Mouse (Mus musculus) left cerebral cortex, postnatal 4 days (tissue): ENCODE results near the gene Rps6ka4. TPM values are rescaled to one million over a fixed set of nuclear protein-coding genes. Genes with fewer than 3 reads are reported as not detected.

ENCODE experiments used
- DNase-seq: peaks from one replicate; pipeline ENCODE4 v3.0.0-alpha.2; 2022
- intact Hi-C: fragments of 180-260 bp; cut with DNase I; formaldehyde crosslinking; loops from one replicate; pipeline ENCODE4 v1.15.1; 2025
- total RNA-seq, 2 experiments: library from RNA; stranded (reverse); gene quantifications; 2 replicates each; pipeline ENCODE4 v1.2.3; 2021

Gene Rps6ka4
- total RNA-seq, 2 experiments from 2014 or later, result 22.5 to 23.5 TPM

DNA sequence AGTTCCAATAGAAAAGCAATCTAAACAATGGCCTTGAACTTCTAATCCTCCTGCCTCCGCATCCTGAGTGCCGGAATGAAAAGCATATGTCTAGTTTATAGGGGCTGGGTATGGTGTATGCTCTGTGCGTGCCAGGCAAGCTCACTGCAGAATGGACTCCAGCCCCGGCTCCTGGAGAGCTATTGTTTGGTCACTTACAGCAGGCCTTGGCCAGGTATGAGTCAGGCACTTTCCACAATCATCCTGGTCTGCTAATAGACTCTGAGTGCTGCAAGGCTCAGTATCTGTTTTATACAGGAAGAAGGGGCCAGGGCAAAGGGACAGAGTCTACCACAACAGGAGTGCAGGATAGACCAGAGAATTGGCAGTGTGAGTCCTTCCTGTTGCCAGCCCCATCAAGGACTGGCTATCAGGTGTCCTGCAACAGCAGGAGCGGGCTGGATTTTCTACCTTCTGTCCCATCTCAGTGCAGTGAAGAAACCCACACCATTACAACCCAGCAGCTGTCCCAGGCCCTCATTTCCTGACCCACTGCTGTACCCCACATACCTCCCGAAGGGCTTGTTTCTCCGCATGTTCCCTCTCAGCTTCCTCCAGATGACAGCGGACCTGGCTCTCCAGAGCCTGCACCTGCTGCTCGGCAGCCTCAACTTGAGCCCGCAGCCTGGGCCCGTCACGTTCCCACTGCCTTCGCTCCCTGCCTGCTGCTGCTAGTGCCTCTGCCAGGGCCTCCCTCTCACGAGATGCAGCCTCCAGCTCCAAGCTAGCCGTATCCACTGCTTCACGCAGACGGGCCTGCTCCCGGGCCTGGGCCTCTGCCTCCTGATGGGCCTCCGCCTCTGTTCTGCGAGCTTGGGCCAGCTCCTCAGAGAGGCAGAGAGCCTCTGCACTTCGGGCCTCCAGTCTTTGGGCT is 12.2 kb upstream of the Rps6ka4 start:
- intact Hi-C loops, result no loop called here
- DNase-seq, result no peak

DNA sequence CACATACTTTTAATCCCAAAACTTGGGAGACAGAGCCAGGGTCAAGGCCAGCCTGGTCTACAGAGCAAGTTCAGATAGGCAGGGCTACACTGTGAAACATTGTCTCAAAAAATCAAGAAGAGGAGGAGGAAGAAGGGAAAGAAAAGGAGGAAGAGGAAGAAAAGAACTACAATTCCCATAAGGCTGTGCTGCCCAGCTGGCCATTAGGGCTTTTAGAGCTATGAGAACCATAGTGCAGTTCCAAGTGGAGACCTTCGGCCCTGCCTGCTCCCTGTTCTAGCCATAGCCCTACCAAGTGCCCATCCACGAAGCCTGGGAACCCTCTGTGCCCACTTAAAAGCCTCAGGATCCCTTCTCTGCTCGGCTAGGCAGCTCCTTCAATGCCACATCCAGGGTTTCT is 11.1 kb upstream of the Rps6ka4 start:
- DNase-seq, result no peak
- intact Hi-C loops, result no loop called here

DNA sequence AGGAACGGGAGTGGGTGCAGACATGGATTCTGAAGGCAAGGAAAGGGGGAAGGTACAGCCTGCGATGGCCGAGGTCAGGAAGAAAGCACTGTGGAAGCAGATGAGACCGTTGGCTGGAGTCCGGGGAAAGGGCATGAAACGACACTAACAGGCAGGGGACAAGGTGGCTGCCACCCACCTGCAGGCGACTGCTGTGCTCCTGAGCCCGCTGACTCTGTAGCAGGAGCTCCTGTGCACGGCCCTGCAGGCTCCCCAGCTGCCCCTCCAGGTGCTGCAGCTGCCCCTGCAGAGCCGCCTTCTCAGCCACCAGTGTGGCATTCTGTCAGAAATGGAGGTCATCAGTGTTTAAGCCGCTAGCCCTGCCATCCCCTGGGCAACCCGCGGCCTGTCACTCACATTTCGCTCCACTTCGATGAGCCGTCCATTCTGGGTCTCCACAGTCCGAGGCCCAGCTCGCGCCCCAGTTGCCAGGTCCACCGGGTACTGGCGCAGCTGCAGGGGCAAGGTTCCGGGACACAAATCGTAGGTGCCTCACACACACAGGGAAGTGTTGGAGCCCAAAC is 9.2 kb upstream of the Rps6ka4 start:
- intact Hi-C loops, result no loop called here
- no peak for DNase-seq

DNA sequence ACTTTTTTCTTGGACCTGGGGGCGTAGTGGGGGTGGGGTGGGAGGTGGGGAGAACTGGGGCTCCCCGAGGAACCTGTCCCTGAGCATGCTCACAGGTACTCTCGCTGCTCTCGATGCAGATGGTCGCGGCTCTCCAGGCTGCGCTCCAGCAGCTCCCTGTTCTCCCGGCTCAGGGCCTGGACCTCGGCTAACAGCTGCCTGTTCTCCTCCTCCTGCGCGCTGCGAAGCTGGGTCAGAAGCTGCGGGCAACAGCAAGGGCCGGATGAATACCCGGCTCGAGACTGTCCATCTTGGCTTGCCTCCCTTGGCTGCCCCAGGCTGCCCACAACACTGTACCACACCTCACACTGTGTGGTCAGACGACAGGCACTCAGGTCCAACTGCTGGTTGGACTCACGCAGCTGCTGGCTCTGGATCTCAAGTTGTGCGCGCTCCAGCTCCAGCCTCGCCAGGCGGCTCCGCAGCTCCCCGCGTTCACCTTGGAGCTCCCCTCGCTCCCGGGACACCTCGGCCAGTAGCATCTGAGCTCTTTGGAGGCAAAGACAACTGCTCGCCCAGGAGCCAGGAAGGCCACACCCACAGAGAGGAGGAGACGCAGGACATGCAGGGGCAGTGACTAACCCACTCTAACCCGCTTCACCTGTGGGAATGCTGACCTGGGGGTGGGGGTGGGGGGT is 7.5 kb upstream of the Rps6ka4 start:
- no peak for DNase-seq
- intact Hi-C loops, result no loop called here

DNA sequence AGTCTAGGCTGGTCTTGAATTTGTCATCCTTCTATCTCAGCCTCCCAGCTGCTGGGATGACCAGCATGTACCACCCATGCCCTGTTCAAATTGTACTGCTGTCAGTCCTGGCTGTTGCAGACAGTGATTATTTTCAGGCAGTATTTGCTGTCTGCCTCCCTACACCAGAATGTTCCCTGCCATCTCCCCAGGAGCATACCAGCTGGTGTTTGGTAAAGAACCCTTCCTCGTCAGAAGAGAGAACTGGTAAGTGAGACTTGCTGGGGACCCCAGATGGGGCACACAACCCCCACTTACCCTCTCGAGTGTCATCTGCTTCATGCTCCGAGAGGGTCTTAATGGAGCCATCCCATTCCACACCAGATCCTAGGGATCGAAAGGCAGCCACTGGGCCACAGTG is 5.6 kb upstream of the Rps6ka4 start:
- DNase-seq, result no peak
- intact Hi-C loops, result no loop called here

DNA sequence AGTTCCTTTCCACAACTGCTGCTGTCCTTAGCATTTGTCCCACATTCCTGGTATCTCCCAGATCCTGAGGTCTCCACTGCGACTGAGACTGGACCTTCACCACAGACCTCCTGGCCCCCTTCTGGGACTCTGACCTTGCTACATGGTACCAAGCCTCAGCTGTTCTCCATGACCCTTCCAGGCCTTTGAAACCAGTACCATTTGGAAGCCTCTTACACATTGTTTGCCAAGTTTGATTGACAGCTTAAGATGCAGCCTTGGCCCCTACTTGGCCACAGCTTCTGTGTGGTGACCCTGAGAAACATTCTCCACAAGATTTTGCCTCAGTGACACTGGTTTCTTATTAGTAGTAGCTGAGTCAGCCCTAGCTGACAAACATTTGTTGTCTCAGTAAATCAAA is 1.9 kb upstream of the Rps6ka4 start:
- intact Hi-C loops, result no loop called here

DNA sequence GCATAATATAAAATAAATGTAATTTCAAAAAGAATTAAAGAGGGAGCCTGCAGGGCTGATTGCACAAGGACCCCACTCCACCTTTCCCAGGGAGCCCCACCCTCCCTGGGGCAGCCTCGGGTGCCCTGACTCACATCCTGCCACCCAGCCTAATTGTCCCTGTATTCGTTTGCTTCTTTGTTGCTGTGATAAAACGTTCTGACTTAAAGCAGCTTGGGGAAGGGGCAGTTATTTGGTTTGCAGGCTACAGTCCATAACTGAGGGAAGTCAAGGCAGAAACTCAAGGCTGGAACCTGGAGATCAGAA is 809 bp upstream of the Rps6ka4 start:
- no peak for DNase-seq
- intact Hi-C loops, result no loop called here

More for the DNA sequence above, 1.9 kb upstream of the Rps6ka4 start:
- no peak for DNase-seq

DNA sequence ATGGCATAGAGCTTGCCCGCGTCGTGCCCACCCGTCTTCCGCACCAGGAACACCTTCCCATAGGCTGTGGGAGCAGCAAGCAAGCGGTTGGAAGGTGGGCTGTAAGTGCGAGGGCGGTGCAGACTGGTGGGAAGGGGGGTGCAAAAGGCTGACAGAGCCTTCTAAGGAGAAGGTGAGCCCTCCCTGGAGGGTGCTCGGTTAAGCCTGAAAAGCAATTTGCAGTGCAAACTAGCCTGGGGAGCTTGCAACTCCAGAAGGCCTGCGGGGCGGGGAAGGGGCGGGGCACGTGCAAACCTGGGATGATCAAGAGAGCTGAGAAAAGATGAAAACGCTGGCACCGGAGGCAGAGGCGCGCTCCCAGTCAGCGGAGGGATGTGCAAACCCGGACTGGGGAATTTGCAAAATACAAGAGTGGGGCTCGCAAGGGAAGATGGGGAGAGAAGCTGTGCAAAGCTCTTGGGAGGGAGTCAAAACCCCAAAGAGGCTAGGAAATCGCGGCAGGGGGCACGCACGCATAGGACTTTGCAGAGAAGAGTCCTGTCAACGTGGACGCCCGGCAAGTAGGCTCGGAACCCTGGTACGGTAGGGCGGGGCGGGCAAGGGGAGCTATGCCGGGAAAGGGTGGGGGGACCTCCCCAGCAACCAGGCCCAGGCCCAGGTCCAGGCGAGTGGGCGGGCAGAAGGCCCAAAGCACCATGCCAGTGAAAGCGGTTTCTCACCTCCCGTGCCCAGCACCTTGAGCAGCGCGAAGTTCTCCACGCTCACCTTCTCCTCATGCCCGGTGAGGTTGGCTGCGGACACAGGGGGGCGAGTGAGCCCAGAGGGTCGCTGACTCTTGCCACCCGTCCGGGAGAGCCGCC is 591 bp downstream of the Rps6ka4 start:
- no peak for DNase-seq
- intact Hi-C loops, result no loop called here

DNA sequence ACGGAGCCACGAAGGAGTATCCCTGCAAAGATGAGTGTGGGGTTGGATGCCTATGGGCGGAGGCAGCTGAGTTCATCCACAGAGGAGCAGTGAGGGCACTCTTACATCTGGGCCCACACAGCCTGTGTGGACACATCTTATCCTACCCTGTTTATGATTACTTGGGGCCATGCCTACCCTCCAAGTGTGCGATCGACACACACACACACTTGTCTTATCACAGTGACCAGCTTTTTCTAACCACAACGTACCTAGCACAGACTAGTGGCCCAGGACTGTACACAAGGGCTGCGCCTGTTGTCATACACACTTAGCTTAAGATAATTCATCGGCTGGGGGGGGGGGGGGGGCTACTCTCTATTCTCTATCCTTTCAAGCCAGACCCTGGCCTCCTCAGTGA is 8.1 kb downstream of the Rps6ka4 start:
- intact Hi-C loops, result no loop called here
- no peak for DNase-seq

DNA sequence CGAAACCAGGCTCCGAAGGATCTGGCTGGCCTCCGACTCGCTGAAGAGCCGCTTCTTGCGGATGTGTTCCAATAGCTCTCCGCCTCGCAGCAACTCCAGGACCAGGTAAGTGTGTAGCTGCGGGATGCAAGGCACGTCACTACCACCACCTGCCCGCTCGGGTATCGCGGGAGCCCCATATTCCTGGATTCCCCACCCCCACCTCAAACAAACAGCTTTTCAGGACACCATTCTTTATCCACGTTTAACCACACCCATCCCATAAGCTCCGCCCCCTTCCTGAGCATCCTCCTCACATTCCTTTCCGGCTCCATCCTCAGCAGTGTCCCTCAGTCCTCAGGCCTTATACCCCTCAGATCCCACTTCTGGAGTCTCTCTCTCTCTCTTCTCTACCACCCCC is 9.1 kb downstream of the Rps6ka4 start:
- intact Hi-C loops, result no loop called here
- no peak for DNase-seq

DNA sequence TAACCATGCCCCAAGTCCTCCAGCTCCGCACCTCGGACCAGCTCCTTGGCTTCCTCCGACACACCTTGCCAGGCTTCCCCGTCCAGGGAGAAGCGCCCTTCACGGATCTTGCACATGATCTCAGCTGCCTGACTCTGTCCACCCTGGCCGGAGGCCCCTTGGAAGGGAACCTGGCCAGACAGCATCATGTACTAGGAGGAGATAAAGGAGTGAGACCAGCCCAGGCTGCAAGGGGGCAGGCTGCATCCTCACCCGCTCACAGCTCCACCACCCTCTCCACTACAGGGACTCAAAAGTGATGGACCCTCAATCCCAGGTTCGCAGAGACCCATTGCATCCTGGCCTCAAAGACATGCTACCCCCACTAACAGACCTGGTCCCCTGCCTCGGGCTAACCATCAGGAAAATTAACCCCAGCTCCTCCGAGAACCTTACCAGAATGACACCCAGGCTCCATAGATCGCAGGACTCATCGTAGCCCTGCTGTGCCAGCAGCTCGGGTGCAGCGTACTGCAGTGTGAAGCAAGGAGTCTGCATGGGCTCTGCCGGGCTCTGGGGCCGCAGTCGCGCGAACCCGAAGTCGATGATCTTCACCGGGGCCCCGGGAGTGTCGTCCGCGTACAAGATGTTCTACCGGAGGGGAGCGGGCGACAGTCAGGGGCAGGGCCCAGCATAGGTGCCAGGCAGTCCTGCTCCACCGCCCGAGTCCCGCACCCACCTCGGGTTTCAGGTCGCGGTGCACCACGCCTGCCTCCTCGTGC is 9.7 kb downstream of the Rps6ka4 start:
- intact Hi-C loops, result no loop called here
- no peak for DNase-seq

DNA sequence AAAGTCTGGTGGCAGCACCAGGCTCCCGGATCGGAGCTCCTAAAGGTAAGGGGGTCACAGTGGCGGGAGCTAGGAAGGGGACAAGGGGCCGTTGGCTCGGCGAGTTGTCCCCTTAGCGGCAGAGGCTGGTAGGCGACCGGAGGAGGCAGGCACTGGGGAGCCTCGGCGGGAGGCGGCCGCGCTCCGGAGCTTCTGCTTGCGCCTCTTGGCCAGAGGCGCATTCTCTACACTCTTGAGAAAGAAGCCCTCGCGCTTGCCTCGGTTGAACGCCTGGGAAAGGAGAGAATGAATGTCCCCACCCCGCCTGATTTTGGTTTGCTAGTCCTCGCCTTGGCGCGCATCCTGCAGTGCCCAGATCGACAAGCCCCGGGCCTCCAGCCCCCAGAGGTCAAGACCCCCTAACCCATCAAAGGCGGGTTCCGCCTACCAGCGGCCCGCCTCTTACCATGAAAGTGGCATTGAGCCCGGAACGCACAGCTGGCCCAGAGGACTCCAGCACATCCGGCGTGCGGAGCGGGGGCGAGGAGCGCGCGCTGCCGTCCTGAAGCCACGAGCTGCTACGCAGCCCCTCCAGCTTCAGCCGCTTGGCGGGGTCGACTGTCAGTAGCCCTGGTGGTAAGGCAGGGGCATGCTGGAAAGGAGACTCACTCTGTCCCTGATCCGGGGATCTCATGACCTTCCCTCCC is 10.4 kb downstream of the Rps6ka4 start:
- DNase-seq, result no peak
- intact Hi-C loops, result no loop called here

DNA sequence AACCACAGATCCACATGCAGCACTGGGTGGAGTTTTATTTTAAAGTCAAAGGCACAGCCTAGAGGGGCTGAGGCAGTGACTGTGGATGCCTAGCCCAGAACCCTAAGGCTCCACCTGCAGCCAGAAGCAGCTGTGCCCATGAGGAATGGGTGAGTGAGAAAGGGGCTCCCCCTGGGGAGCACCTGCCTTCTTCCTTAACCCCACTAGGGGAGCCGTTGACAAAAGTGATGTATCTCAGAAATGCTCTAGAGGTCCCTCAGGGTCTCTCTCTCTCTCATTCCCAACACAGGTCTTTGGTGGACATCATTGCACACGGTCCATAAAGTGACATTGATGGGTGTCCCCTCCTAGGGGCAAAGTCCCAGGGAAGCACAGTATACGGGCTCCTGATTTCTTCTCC is 11.4 kb downstream of the Rps6ka4 start:
- intact Hi-C loops, result no loop called here
- DNase-seq, result no peak

DNA sequence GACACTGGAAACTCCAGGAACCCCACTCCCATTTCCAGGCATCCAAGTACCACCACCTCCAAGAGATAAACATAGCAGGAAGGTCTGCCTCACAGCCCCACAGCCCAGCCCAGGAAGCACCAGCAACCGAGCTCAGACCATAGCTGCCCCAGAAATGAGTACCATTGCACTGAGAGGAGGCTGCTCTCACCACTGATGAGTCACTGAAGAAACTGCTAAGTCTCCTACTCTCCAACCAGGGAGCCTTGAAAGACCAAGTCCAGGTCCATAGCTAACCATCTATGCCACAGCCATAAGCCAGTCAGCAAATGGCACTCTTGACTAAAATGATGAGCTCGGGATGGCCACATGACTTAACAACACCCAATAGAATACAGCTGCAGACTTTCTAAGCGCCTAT is 13.8 kb downstream of the Rps6ka4 start:
- intact Hi-C loops, result no loop called here
- DNase-seq, result no peak

DNA sequence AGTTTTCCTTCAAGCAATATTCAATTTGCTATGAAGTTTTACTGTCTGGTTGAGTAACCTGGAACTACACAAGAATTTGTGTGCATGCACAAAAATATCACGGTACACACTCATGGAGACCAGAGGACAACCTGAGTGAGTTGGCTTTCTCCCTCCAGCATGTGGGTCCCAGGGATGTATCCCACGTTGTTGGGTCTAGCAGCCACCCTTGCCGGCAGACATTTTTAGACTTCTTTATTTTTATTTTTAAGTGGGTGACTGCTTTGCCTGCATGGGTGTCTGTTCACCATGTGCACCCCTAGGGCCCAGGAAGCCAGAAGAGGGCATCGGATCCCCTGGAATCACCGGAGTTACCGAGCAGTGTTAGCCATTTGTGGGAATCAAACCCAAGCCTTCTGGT is 15.1 kb downstream of the Rps6ka4 start:
- intact Hi-C loops, result no loop called here
- DNase-seq, result no peak

DNA sequence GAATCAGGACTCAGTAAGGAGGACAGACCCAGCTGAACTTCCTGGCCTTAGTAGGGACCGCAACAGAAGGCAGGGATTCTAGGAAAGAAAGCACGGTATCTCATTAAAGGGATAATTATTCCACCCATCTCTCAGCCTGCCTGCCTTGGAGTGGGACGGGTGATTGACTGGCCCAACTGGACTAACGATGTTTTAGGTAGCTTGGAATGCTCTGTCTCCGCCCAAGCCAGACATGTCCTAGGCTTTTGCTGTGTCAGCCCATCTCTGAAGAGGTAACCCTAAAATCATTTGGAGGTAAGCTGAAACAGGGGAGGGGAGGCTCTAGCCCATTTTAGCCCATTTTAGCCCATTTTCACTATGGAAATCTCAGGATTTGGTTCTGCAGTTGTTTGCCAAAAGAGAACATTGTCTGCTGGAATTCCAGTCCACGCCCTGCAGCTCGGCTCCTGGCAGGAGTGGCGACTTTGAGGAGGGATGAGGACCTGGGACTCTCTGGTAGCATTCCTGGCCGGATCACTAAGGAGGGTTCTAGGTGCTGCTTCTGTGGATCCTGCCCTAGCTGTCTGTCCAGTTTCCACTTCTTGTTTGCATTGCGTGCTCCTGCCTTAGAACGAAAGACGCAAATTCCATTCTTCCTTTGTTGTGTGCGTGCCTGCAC is 19.8 kb downstream of the Rps6ka4 start:
- intact Hi-C loops, result no loop called here
- DNase-seq, result no peak

DNA sequence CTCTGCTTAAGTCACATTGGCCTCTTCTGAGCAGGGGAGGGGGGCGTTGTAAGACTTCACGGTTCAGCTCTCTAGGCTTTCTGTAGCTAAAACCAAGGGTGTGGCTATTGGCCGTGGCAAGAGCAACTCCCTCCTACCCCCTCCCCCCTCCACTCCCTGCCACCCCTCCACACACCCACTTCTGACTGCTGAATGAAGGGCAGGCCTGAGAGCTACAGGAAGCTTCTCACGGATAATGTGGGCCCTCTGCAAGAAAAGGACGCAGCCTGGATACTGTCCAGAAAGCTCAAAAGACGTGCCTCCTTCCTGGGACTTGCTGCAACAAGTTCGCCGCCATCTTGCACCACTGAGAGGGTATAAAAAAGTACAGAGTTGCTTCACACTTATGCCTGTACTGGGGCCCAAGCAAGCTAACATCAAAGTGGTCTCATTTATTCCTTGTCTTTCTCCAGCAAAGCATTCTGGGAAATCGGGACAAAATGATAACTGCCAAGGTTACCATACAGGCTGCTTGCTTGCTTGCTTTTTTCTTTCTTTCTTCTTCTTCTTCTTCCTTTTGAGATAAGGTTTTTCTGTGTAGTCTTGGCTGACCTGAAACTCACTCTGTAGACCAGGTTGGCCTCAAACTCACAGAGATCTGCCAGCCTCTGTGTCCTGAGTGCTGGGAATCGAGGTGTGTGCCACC is 21.2 kb downstream of the Rps6ka4 start:
- intact Hi-C loops, result no loop called here
- no peak for DNase-seq

DNA sequence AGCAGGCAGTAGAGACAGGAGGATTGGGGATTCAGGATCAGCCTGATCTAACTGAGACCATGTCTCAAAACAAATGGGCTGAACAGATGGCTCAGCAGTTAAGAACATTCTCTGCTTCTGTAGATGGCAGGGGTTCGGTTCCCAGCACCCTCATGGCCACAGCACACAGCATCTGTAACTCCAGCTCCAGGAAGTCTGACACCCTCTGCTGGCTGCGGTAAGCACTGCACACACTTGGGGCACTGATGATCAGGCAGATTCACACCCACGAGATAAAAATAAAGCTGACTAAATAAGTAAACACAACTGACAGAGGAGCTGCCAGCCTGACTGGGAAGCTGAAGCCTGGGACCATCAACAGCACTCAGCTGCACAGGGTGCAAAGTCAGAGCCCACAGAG is 25.5 kb downstream of the Rps6ka4 start:
- DNase-seq, result no peak
- intact Hi-C loops, result no loop called here

DNA sequence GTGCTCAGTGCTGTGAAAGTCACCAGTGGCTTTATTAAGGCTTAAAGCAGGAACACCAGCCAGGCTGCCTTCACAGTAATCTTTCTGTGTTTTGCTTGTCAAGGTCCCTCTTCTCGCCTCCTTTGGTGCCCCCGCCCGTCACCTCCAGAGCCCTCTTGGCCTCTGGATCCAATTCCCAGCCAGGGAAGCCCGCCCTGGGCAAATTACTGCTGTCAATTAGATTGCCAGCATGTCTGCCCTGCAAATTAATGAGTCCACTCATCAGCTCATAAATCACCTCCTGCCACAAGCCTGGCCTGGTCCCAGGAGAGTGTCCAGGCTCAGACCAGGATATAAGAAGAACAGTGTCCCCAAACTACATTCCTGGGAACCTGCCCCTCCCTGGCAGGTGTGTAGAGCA is 26.1 kb downstream of the Rps6ka4 start:
- DNase-seq, result no peak
- intact Hi-C loops, result no loop called here
